Comparison of ENCODE assay signal across 19 mouse cellular contexts in genomic region chr4:95390549-95390948, GRCm38 (mm10).
DNase-seq lines count a peak whose midpoint lies in the region; ATAC-seq lines count a peak whose summit lies in the region.
"Had no signal": no experiment of that assay in that cellular context is flagged by ENCODE, and none has a peak within 500 bp of the region (broad histone marks: within the 10 kb centered on the region; RNA-seq: fewer than 3 reads in every experiment).

No protein-coding gene starts in this region.

- no peaks in the 10 kb centered on the region for H3K27me3 ChIP-seq in lung, embryonic 15.5 days
- H3K27me3 ChIP-seq: embryonic facial prominence, embryonic 15.5 days; forebrain, embryonic 15.5 days; heart, embryonic 12.5 days had no signal

- H3K27ac ChIP-seq in lung, embryonic 15.5 days: peak overlapping the region; percentile 82; the same call in 1 of the 2 replicates
- H3K27ac ChIP-seq: embryonic facial prominence, embryonic 15.5 days; forebrain, embryonic 15.5 days; hindbrain, embryonic 10.5 days; hindbrain, embryonic 14.5 days had no signal

- H3K4me3 ChIP-seq in lung, embryonic 15.5 days: no peak overlapping the region
- H3K4me3 ChIP-seq: embryonic facial prominence, embryonic 15.5 days; forebrain, embryonic 15.5 days; heart, embryonic 12.5 days; hindbrain, embryonic 10.5 days had no signal

- no peak overlapping the region for H3K9ac ChIP-seq in lung, embryonic 15.5 days
- H3K9ac ChIP-seq: embryonic facial prominence, embryonic 15.5 days; forebrain, embryonic 15.5 days; heart, embryonic 12.5 days; hindbrain, embryonic 14.5 days had no signal

- H3K36me3 ChIP-seq in lung, embryonic 15.5 days: no peaks in the 10 kb centered on the region
- H3K36me3 ChIP-seq: embryonic facial prominence, embryonic 15.5 days; forebrain, embryonic 15.5 days; heart, embryonic 12.5 days; hindbrain, embryonic 10.5 days had no signal

- no peak for ATAC-seq in lung, embryonic 15.5 days (ENCODE audit: borderline replicate concordance, extremely low read depth, low FRiP score, low TSS enrichment)
- peak; percentile 90 for ATAC-seq in granulocyte monocyte progenitor cell, adult 5-6 weeks (replicated peaks; ENCODE audit: poor library complexity, severe bottlenecking)
- ATAC-seq: activated CD4-positive, CD25-positive, alpha-beta regulatory T cell, adult 4 months; forebrain, embryonic 15.5 days had no signal

- H3K4me2 ChIP-seq in lung, embryonic 15.5 days: no peak overlapping the region
- H3K4me2 ChIP-seq: embryonic facial prominence, embryonic 15.5 days; forebrain, embryonic 15.5 days; heart, embryonic 12.5 days; hindbrain, embryonic 14.5 days had no signal

- DNase-seq in adrenal gland, adult 2 months: peak; percentile 54
- no peak for DNase-seq in adrenal gland, postnatal 4 days (ENCODE audit: low spot score in 2 of 2)
- DNase-seq in lung, postnatal 10 days: no peak
- no peak for DNase-seq in embryo, embryonic 10.5 days (ENCODE audit: low spot score)
- DNase-seq in spleen, postnatal 14 days (ENCODE audit: low spot score in 2 of 2): no peak
- DNase-seq: adrenal gland, adult 8-10 months; cerebellum, adult 11-12 months; cerebellum, adult 9-10 months; cerebellum, postnatal 25 days; embryo, embryonic 11 days; gastrocnemius, postnatal 36 days had no signal

- H3K9me3 ChIP-seq in lung, embryonic 15.5 days: no peaks in the 10 kb centered on the region
- H3K9me3 ChIP-seq: embryonic facial prominence, embryonic 15.5 days; forebrain, embryonic 15.5 days; heart, embryonic 12.5 days; hindbrain, embryonic 10.5 days had no signal

- peaks cover 36% of the 10 kb centered on the region for H3K4me1 ChIP-seq in lung, embryonic 15.5 days
- H3K4me1 ChIP-seq: forebrain, embryonic 15.5 days had no signal
